Mouse (Mus musculus): ENCODE data around the gene Fyn.

GRCm38 (mm10) chr10:39506831-39507230, 138.2 kb downstream of the Fyn start:
- TF ChIP-seq EP300 (IDR thresholded peaks at IDR 0.05; ENCODE audit: low read depth) (no peak), CTCF (IDR thresholded peaks at IDR 0.05; ENCODE audit: low read depth) (no peak)

All from liver, postnatal 0 days (tissue).